Mouse (Mus musculus): ENCODE data around the gene Mfsd4b3.
"Not testable (repeated sequence)": the region's sequence is repeated elsewhere in the genome, so short reads cannot be mapped to it uniquely, and the experiment has no call there.

Gene Mfsd4b3

GRCm38 (mm10) chr10:39959761-39960440, at the start of gene Mfsd4b3:
TSS of gene Mfsd4b3 (minus strand) at chr10:39960153.
- peak; percentile 66 for DNase-seq (ENCODE audit: low spot score)

GRCm38 (mm10) chr10:40009591-40009990, 49.6 kb upstream of the Mfsd4b3 start:
- no peak for DNase-seq (ENCODE audit: low spot score)

- not testable (repeated sequence) for DNase-seq (ENCODE audit: low spot score)
Measured at GRCm38 (mm10) chr10:40008847-40009246, 48.9 kb upstream of the Mfsd4b3 start.

GRCm38 (mm10) chr10:40007953-40008352, 48.0 kb upstream of the Mfsd4b3 start:
- no peak for DNase-seq (ENCODE audit: low spot score)

GRCm38 (mm10) chr10:40006963-40007362, 47.0 kb upstream of the Mfsd4b3 start:
- no peak for DNase-seq (ENCODE audit: low spot score)

GRCm38 (mm10) chr10:40000746-40001145, 40.8 kb upstream of the Mfsd4b3 start:
- DNase-seq (ENCODE audit: low spot score) = no peak

GRCm38 (mm10) chr10:39991155-39991554, 31.2 kb upstream of the Mfsd4b3 start:
- no peak for DNase-seq (ENCODE audit: low spot score)

DNA sequence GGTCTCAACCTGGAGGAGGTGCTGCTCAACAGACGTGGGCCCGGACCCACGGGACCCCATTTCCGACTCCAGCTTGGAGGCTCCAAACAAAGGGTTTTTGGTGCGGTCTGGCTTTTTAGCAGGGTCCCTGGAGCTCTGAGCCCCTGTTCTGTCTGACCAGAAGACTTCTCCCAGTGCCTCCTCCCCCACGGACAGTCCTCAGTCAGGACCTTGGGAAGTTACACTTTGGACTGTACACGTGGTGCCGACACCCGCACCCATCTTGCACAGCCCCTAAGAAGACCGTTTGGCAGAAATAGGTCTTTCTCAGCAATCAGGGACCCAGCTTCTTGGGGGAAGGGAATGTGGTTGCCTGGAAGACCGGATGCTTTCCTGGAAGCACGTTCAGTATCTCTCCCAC, 26.5 kb upstream of the Mfsd4b3 start, which contains the start of gene Mfsd4b5:
Mfsd4b5 (minus strand) TSS at position 181 of the 400 bp plus-strand sequence.
- no peak for DNase-seq (ENCODE audit: low spot score)

- no peak for DNase-seq (ENCODE audit: low spot score)
Measured at GRCm38 (mm10) chr10:39982604-39983003, 22.7 kb upstream of the Mfsd4b3 start.

DNA sequence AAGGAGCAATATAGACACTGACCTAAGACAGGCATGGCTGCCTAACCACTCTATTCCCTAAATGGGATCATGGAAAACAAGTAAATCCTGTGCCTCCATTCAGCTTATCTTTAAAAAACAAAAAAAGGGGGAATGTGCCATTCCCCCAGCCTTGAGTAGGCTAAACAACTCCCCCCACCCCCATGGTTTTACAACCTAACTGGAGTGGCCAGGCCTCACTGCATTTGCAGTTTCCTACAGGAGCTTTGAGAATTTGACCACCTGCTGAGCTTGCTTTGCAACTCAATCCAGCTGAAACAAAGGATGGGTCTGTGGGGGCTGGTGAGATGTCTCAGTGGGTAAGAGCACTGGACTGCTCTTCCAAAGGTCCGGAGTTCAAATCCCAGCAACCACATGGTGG, 18.3 kb upstream of the Mfsd4b3 start:
- DNase-seq (ENCODE audit: low spot score) = no peak

DNA sequence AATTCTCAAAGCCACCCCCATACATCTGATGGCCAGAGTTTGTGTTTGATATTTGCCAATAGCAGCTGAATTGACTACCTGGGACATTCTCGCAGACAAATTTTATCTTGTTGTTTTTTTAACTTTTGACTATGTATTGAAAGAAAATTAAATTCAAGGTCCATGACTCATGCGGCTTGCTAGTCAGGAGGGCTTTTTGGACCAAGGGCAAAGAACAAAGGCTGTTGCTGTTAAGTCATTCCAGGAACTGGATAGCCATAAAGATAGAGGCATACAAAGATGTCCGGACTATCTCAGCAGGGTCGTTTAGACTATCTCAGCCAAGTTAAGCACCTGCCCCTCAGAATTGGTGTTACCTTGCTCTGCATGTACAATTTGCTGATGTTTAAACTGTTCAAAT, 17.4 kb upstream of the Mfsd4b3 start:
- DNase-seq (ENCODE audit: low spot score) = no peak

DNA sequence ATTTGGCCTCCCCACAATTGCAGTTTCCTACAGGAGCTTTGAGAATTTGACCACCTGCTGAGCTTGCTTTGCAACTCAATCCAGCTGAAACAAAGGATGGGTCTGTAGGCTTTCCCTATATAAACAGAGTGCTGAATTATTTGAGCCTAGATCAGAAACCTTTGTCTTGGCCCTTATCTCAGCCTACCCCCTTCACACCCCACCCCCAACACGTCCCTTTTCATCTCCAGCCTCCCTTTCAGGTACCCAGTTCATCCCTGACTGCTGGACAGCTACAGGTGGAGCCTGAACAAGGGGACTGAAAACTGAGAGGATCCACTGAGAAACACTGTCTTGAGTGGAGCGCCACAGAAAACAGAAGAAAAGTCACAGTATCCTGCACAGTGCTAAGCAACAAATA, 15.8 kb upstream of the Mfsd4b3 start:
- DNase-seq (ENCODE audit: low spot score) = no peak

DNA sequence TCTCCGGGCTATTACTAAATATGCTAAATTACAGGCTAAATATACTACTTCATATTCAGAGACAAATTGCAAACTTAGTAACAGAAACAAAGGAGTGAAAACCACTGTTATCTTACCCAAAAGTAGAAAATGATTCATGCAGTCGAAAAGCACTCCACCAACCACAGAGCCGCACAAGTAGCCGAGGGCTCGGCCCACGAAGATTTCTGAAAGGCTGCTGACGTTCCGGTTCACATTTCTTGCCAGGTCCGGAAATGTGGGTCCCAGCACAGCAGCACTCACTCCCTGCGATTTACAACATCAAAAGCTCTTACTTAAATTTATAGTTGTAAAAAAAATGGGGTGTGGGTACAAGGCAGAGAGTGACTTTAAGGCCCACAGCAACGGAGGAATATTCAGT, 15.0 kb upstream of the Mfsd4b3 start:
- no peak for DNase-seq (ENCODE audit: low spot score)

DNA sequence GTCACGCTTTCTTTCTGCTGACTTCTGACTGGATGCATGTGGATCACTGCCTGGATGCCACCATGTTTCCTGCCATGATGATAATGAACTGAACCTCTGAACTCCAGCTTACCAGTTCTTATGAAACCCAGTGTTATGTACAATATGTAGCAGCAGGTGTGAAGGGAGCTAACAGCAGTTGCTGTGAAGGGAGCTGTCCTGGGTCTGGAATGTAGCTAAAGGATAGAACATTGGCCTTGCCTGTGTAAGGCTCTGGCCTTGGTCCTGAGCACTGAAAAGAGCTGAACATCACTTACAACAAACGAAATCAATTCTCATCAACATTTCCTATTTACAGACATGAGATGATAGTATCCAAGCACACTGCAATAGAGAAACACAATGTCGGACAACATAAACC, 7.6 kb upstream of the Mfsd4b3 start:
- no peak for DNase-seq (ENCODE audit: low spot score)

GRCm38 (mm10) chr10:39961906-39962305, 2.0 kb upstream of the Mfsd4b3 start:
- no peak for DNase-seq (ENCODE audit: low spot score)

DNA sequence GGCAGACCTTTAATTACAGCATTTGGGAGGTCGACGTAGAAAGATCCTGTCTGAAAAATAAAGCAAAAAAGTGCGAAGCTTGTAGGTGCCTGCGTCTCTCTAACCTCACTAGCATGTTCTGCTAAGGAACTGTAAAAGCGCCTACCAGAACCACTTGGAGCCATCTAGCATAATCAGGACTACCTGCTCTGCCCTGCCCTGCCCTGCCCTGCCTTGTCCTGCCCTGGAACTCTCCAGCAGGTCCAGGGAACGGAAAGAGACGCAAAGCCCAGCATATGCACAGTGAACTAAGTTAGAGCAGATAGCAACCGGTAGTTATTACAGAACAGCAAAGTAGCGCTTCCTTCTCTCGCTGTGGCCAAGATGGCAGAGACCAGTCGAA, 479 bp upstream of the Mfsd4b3 start:
- DNase-seq (ENCODE audit: low spot score) = no peak

DNA sequence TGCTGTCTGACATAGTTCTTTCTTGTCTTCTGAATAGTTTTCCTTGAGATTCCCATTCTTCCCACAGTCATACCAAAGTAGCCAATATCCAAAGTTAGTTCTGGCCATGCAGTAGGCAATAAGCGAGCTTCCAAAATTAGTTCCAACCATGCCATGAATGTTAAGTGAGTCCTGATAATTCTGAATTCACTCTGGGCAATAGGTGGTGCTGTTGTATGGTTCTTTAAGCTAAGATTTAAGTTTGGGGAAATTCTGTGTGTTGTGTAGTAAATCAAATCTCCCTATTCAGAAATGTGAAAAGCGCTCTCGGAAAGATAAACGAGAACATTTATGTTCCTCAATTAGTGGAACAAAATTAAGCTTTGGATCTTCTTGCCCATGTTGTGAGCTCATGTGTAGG, 1.7 kb downstream of the Mfsd4b3 start:
- no peak for DNase-seq (ENCODE audit: low spot score)

- no peak for DNase-seq (ENCODE audit: low spot score)
Measured at GRCm38 (mm10) chr10:39956340-39956878, 3.5 kb downstream of the Mfsd4b3 start.

GRCm38 (mm10) chr10:39955163-39955562, 4.8 kb downstream of the Mfsd4b3 start:
- no peak for DNase-seq (ENCODE audit: low spot score)

GRCm38 (mm10) chr10:39949377-39949954, 10.5 kb downstream of the Mfsd4b3 start:
- DNase-seq (ENCODE audit: low spot score) = no peak

DNA sequence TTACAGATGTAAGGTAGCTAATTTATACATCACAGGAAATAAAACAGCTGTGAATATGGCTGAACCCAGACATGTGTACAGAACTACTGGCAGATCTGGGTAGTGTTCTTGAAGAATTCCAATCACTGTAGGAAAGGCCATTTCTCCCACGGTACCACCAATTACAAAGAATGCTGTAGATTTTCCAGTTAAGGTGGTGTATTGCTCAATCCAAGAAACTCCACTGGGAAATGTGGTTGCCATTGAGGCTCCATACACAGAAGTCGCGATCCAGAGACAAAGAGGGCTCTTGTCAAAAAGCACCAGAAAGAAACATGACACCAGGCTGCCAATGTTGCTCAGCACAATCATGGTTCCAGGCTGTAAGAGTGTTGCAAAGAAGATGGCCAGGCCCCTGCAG, 12.8 kb downstream of the Mfsd4b3 start:
- not testable (repeated sequence) for DNase-seq (ENCODE audit: low spot score)

- DNase-seq (ENCODE audit: low spot score) = no peak
Measured at GRCm38 (mm10) chr10:39936553-39936952, 23.4 kb downstream of the Mfsd4b3 start.

DNA sequence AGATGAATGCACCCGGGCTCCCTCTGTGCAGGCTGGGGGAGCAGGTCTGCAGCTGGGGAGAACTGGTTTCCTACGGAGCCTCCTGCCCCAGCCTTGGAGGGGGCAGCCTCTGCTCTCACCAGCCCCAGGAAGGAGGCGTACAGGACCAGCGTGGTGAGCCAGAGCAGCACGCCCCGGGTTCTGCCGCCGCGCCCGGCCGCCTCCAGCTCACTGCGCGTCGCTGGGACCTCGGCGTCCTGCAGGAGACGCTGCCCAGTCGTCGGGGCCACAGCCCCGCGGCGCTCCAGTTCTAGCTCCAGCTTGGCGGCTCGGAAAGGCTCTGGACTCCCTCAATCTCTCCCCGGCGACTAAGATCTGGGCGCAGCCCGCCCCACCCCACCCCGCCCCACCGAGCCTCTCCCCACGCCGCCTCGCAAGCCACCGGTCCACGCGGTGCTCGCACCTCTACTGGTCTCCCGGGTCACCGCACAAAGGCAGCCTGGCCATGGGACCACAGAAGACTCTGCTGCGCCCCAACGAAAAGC, 33.3 kb downstream of the Mfsd4b3 start, which contains the start of gene Mfsd4b2:
Mfsd4b2 (minus strand) TSS at position 308 of the 524 bp plus-strand sequence.
- DNase-seq (ENCODE audit: low spot score) = peak; percentile 1
